Mouse (Mus musculus) liver, adult 2 months (tissue): ENCODE measurements around the gene Invs. TPM values are rescaled to one million over a fixed set of nuclear protein-coding genes. Genes with fewer than 3 reads are reported as not detected.
A peak's percentile ranks its signal among the peaks of the same experiment; 100 is the strongest.
"Not testable (repeated sequence)": the region's sequence is repeated elsewhere in the genome, so short reads cannot be mapped to it uniquely, and the experiment has no call there.

Source experiments
- DNase-seq: peaks from one replicate; pipeline ENCODE4 v3.0.0-alpha.2; 2011; ENCODE audit warnings: low read depth, low spot score; ENCODE audit errors: extremely low read depth
- H3K27ac ChIP-seq: fragments of 200-500 bp; replicated peaks from 2 replicates; pipeline ENCODE4 v1.5.1; 2012; ENCODE audit warnings: low read depth, mild to moderate bottlenecking, control low read depth, inconsistent platforms, low read length; ENCODE audit not compliant: insufficient read depth
- H3K27me3 ChIP-seq: fragments of 200-500 bp; 2 replicates; pipeline ENCODE4 v1.6.1; 2012; ENCODE audit warnings: mild to moderate bottlenecking, moderate library complexity, low read length, inconsistent platforms; ENCODE audit not compliant: control insufficient read depth, insufficient read depth
- H3K36me3 ChIP-seq: fragments of 200-500 bp; 2 replicates; pipeline ENCODE4 v1.6.1; 2012; ENCODE audit warnings: low read length, inconsistent platforms; ENCODE audit not compliant: control insufficient read depth, insufficient read depth
- H3K4me1 ChIP-seq: fragments of 200-500 bp; 2 replicates; pipeline ENCODE4 v1.6.1; 2011; ENCODE audit warnings: low read length; ENCODE audit not compliant: control insufficient read depth, insufficient read depth
- H3K4me3 ChIP-seq: fragments of 200-500 bp; 2 replicates; pipeline ENCODE4 v1.5.1; 2011; ENCODE audit warnings: low read depth, mild to moderate bottlenecking, control low read depth, low read length, moderate library complexity; ENCODE audit not compliant: insufficient read depth
- H3K79me2 ChIP-seq: fragments of 200-500 bp; 2 replicates; pipeline ENCODE4 v1.6.1; 2012; ENCODE audit warnings: inconsistent platforms, mild to moderate bottlenecking, low read length, moderate library complexity; ENCODE audit not compliant: control insufficient read depth, insufficient read depth
- H3K9ac ChIP-seq: fragments of 200-500 bp; 2 replicates; pipeline ENCODE4 v1.6.1; 2012; ENCODE audit warnings: low read depth, mild to moderate bottlenecking, control low read depth, inconsistent platforms, low read length
- CTCF ChIP-seq: fragments of 200-500 bp; IDR thresholded peaks from 2 replicates; pipeline ENCODE4 v1.5.1; 2011; ENCODE audit warnings: low read depth, low read length, control low read depth
- POLR2A ChIP-seq: fragments of 200-500 bp; IDR thresholded peaks from 2 replicates; pipeline ENCODE4 v1.6.1; 2011; ENCODE audit warnings: low read length, control low read depth; ENCODE audit not compliant: insufficient read depth; ENCODE audit errors: extremely low read depth
- whole genome bisulfite sequencing: fragments of 180-500 bp; shearing (Covaris S2); methylation state at CpG from one replicate; pipeline ENCODE4 v1.1.7; 2018; 5-methylcytosine and 5-hydroxymethylcytosine counted together
- polyA plus RNA-seq: library from polyadenylated mRNA; depleted of rRNA; stranded (reverse); fragments of >200 nt; gene quantifications from 2 replicates; pipeline ENCODE4 v1.2.3, GENCODE M21; 2012
- total RNA-seq: library from RNA; depleted of rRNA; stranded (reverse); fragments of >200 nt; gene quantifications from 2 replicates; pipeline ENCODE4 v1.2.3, GENCODE M21; 2014

The Invs gene
- total and polyA plus RNA-seq, 2 experiments, result 1.7 to 9.9 TPM

DNA sequence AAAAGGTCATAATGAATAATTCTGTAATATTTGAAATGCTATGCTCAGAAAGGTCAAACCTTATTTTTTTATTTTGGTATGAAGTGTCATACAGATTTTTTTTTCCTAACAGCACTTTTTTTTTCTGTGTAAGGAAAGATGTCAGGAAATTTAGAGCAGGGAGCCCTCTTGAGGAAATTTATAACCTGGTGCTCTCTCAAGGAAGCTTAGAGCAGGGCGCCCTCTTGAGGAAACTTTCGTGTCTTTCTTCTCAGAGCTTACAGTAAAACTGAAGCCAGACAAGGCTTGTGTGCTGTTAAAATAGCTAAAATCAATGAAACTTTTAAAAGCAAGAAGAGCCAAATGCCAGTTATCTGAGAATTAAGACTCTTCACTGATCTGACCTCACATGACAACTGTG, 101.4 kb downstream of the Invs start:
- Histone ChIP-seq H3K4me1 (no peaks in the 10 kb centered on the region), H3K27me3 (no peaks in the 10 kb centered on the region), H3K9ac (no peak overlapping the region), H3K79me2 (no peaks in the 10 kb centered on the region), H3K27ac (no peak overlapping the region), H3K36me3 (no peaks in the 10 kb centered on the region; the same call in 1 of the 2 replicates), H3K4me3 (no peak overlapping the region)
- peak; percentile 71 for DNase-seq
- TF ChIP-seq CTCF (peak; percentile 29), POLR2A (no peak)
- WGBS, result 7% methylated on average over 2 of the region's 2 CpGs

GRCm38 (mm10) chr4:48382506-48382905, 102.9 kb downstream of the Invs start:
- Histone ChIP-seq H3K79me2 (no peaks in the 10 kb centered on the region), H3K4me1 (no peaks in the 10 kb centered on the region), H3K27ac (no peak overlapping the region), H3K4me3 (no peak overlapping the region), H3K36me3 (no peaks in the 10 kb centered on the region; the same call in 1 of the 2 replicates), H3K9ac (no peak overlapping the region), H3K27me3 (no peaks in the 10 kb centered on the region)
- DNase-seq, result no peak
- 90% methylated on average over 5 of the region's 5 CpGs for WGBS
- TF ChIP-seq POLR2A, result no peak
- TF ChIP-seq CTCF, result no peak

- peaks cover 9% of the 10 kb centered on the region; the same call in 1 of the 2 replicates for H3K36me3 ChIP-seq
- TF ChIP-seq POLR2A (no peak), CTCF (no peak)
- H3K9ac ChIP-seq, result no peak overlapping the region
- H3K79me2 ChIP-seq, result no peaks in the 10 kb centered on the region
- no peaks in the 10 kb centered on the region for H3K27me3 ChIP-seq
- no peak for DNase-seq
- no peak overlapping the region for H3K27ac ChIP-seq
- no peak overlapping the region for H3K4me3 ChIP-seq
- WGBS, result 96% methylated on average over 3 of the region's 3 CpGs
- H3K4me1 ChIP-seq, result no peaks in the 10 kb centered on the region
These were observed 117.4 kb downstream of the Invs start for GRCm38 (mm10) chr4:48396949-48397348.

DNA sequence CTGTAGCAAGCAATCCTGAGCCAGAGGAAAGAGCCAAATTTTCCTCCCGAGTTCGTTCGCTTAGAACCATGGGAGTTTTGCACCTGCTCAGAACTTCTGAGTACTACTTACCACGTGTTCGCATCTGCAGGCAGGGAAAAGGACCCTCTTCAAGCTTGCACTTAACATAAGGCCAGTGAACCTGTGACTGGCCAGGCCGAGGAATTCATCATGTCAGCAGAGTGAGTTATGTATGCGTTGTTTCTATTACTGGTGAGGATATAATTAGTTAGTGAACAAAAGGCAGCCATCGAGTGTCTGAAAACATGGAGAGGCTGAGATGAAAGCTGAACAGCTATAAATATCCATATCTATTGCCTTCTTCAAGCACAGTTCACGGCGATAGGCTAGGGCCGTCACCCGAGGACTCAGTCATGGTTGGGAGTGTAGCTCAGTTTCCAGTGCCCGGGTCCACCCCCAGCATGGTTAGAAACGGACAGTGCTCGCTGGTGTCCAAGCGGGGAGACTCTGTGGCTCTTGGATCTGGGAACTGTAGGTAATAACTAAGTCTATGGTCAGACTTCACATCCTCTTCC, 123.6 kb downstream of the Invs start:
- H3K4me1 ChIP-seq, result no peaks in the 10 kb centered on the region
- H3K79me2 ChIP-seq, result no peaks in the 10 kb centered on the region
- H3K36me3 ChIP-seq, result peaks cover 3% of the 10 kb centered on the region; the same call in 1 of the 2 replicates
- no peak overlapping the region for H3K27ac ChIP-seq
- WGBS, result 92% methylated on average over 16 of the region's 16 CpGs
- H3K9ac ChIP-seq, result no peak overlapping the region
- no peaks in the 10 kb centered on the region for H3K27me3 ChIP-seq
- H3K4me3 ChIP-seq, result no peak overlapping the region
- DNase-seq, result no peak
- TF ChIP-seq CTCF (no peak), POLR2A (no peak)

GRCm38 (mm10) chr4:48405724-48406491, 126.3 kb downstream of the Invs start:
- not testable (repeated sequence) for DNase-seq, H3K4me3 ChIP-seq, H3K9ac ChIP-seq, H3K4me1 ChIP-seq, H3K79me2 ChIP-seq, H3K27ac ChIP-seq, H3K36me3 ChIP-seq, H3K27me3 ChIP-seq
- WGBS, result 90% methylated on average over 10 of the region's 10 CpGs

- Histone ChIP-seq H3K79me2 (no peaks in the 10 kb centered on the region), H3K27ac (no peak overlapping the region), H3K27me3 (no peaks in the 10 kb centered on the region), H3K4me1 (no peaks in the 10 kb centered on the region), H3K4me3 (no peak overlapping the region), H3K36me3 (no peaks in the 10 kb centered on the region; the same call in 1 of the 2 replicates), H3K9ac (no peak overlapping the region)
- TF ChIP-seq POLR2A, result no peak
- peak; percentile 80 for TF ChIP-seq CTCF
- DNase-seq, result peak; percentile 8
- 63% methylated on average over 18 of the region's 18 CpGs for WGBS
These were observed 127.9 kb downstream of the Invs start for GRCm38 (mm10) chr4:48407350-48408039.
